Mouse (Mus musculus) bone marrow macrophage, adult 2 months (primary cell): ENCODE results near the gene 2810408A11Rik. TPM values are rescaled to one million over a fixed set of nuclear protein-coding genes. Genes with fewer than 3 reads are reported as not detected.
"Not testable (repeated sequence)": the region's sequence is repeated elsewhere in the genome, so short reads cannot be mapped to it uniquely, and the experiment has no call there.

Experiments
- H3K27ac ChIP-seq: 2 replicates; pipeline ENCODE4 v1.5.1; 2012; ENCODE audit warnings: low read depth, low read length; ENCODE audit not compliant: insufficient read depth
- H3K4me1 ChIP-seq: 2 replicates; pipeline ENCODE4 v1.6.1; 2012; ENCODE audit warnings: low read length; ENCODE audit not compliant: control insufficient read depth, insufficient read depth
- H3K4me3 ChIP-seq: 2 replicates; pipeline ENCODE4 v1.5.1; 2012; ENCODE audit warnings: mild to moderate bottlenecking, low read length, moderate library complexity; ENCODE audit not compliant: insufficient read depth
- CTCF ChIP-seq: IDR thresholded peaks from 2 replicates; pipeline ENCODE4 v1.5.1; 2012; ENCODE audit warnings: low read depth, mild to moderate bottlenecking, low read length, moderate library complexity
- POLR2A ChIP-seq: IDR thresholded peaks from 2 replicates; pipeline ENCODE4 v1.6.1; 2012; ENCODE audit warnings: mild to moderate bottlenecking, low read depth, low read length, borderline replicate concordance
- polyA plus RNA-seq: library from polyadenylated mRNA; stranded (reverse); fragments of >200 nt; gene quantifications from 2 replicates; pipeline ENCODE4 v1.2.4, GENCODE M21; 2012; ENCODE audit not compliant: missing spikeins, insufficient read depth, insufficient read length

Gene 2810408A11Rik
- polyA plus RNA-seq, 1 experiment: not detected

DNA sequence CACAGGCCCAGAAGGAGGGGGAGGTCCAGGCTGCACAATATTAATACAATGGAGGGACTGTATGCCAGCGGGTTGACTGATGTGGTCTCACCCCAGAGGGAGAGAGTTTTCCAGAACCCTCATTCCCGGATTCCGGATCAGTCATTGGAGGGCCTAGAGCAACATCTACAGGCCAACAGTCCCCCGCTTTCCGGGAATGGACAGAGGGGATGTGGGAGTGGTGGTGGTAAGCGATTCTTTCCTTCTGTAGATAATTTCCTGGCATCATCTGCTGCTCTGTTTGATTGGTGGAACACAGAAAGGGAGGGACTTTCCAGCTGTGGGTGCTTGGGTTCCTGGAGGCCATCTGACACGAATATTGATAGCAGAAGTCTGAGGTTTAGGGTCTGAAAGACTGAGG lies 24.6 kb downstream of the 2810408A11Rik start:
- TF ChIP-seq CTCF (no peak), POLR2A (no peak)
- peaks cover 4% of the 10 kb centered on the region; the same call in 1 of the 2 replicates for H3K4me1 ChIP-seq
- H3K27ac ChIP-seq: no peak overlapping the region
- H3K4me3 ChIP-seq: no peak overlapping the region

DNA sequence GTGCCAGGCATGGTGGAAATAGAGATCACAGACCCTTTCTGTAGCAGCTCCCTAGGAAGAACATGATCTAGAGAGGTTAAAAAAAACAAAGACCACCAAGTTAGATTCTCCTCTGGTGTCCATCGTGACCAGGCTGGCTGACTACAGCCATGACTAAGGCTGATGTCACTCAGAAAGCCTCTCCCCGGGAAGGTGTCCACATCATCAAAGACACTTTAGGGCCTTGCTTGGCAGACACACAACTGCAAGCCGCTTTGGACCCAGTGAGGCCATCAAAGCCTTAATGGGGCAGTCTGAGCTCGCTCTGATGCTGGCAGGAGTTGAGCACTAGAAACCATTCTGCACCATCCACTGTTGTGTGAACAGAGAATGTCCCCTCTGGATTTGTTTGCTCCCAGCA lies 28.3 kb downstream of the 2810408A11Rik start:
- Histone ChIP-seq H3K4me3 (no peak overlapping the region), H3K27ac (no peak overlapping the region), H3K4me1 (no peaks in the 10 kb centered on the region)
- TF ChIP-seq CTCF (no peak), POLR2A (no peak)

DNA sequence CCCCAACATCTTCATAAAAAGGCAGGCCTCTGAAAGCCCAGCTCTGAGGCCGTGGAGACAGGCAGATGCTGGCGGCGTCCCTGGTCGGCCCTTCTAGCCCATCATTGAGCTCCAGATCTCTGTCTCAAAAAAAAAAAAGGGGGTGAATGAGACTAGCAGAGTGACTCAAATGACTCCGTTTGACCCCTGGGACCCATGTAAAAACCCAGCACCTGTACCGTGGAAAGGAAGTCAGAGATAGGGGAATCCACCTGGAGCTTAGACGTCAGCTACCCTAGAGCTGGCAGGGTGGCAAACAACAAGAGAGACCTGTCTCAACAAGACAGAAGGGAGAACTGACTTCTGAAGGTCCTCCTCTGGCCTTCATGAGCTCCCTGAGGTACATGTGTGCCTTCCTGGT lies 29.0 kb downstream of the 2810408A11Rik start:
- Histone ChIP-seq H3K27ac (no peak overlapping the region), H3K4me3 (no peak overlapping the region), H3K4me1 (no peaks in the 10 kb centered on the region)
- TF ChIP-seq POLR2A: no peak
- TF ChIP-seq CTCF: no peak

DNA sequence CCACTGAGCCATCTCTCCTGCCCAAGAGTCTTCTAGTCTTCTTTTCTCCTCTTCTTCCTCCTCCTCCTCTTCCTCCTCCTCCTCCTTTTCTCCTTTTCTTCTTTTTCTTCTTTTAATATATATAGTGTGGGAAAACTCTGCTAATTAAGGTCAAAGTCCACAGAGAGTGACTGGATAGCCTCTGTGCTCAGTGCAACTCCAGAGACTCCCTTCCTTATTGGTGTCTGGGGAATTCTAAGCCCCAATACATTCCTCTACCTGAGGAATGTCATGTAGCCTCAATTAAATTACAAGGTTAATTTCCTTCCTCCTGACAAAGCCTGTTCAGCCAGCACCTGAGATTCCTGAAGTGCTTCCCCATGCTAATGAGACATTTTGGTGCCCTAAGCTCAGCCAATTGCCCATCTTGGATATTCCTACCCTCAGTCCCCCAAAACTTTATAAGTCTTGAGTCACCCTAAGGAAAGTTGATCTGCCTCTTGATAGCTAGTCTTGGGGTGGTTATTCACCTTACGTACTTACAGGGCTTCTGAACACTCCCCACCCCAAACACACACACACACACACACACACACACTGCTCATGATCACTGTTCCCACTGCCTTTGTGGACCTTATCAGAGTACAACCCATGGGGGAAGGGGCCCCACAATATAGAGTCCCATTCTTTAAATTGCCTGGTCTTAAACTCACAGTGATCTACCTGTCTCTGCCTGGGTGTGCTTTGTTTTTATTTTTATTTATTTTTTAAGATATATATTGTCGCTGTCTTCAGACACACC lies 30.3 kb downstream of the 2810408A11Rik start:
- H3K4me3 ChIP-seq: no peak overlapping the region
- H3K27ac ChIP-seq: no peak overlapping the region

DNA sequence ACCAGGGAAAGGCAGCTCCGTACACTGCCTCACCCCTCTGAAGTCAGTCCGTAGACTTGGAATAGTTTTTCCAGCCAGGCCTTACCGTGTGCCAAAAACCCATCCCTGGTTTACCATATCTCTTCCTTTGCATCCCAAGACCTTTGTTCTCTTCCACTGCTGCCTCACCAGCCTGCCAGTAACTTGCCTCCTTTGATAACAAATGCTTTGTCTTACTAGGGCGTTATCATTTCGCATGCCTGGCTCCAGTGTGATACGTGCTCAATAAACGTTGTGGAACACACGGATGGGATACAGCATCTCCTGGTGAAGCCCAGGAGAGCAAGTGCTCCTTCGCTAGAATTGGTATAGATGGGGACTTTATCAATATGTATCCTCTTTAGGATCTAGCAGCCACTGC lies 33.5 kb downstream of the 2810408A11Rik start:
- Histone ChIP-seq H3K4me1 (no peaks in the 10 kb centered on the region), H3K4me3 (no peak overlapping the region), H3K27ac (no peak overlapping the region)
- no peak for TF ChIP-seq POLR2A
- TF ChIP-seq CTCF: no peak

More for the DNA sequence above, 30.3 kb downstream of the 2810408A11Rik start:
- no peak for TF ChIP-seq POLR2A
- no peak for TF ChIP-seq CTCF
- no peaks in the 10 kb centered on the region for H3K4me1 ChIP-seq

DNA sequence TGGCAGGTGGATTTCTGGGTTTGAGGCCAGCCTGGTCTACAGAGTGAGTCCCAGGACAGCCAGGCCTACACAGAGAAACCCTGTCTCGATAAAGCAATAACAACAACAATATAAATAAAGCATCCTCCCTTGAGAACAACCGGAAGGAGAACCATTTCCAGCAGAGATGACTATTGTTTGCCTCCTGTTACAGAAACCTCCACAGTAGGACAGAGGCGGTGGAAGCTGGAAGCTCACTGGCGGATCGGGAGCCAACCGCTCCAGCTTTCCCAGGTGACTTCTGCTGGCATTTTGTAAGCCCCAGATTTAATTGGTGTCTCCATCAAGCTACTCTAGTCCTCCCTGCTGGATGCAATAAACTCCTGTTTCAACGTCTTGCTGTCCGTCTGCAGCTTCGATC lies 35.2 kb downstream of the 2810408A11Rik start:
- H3K4me3 ChIP-seq: no peak overlapping the region
- H3K4me1 ChIP-seq: no peaks in the 10 kb centered on the region
- no peak overlapping the region for H3K27ac ChIP-seq
- TF ChIP-seq CTCF (no peak), POLR2A (no peak)

DNA sequence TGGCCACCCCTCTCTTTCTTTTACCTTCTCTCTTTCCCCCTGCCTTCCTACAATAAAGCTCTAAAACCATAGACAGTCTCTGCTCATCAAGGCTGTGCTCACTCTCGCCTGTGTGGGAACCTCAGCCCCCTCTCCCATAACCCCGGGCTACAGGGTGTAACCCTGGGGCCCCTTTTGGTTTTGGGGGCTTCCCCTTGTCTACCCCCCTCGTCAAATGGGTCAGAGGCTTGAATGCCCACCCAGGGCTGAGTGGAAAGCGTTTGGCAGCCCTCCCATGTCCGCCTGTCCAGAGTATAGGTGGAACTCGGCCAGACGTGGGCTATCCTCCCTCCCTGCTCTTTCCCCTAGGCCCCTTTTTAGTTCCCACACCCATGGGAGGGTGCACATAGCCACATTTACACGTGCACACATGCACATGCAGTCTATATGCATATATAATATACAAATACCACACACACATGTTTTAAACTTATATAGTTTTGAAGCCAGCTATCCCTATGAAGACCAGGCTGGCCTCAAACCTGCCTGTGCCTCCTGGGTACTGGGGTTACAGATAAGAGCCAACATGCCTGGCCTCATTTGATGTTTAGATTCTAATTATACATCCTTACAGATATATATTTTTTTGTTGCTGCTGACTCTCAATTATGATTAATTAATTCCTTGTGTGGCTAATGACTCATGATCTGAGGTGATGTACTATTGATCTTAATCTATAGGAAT lies 36.5 kb downstream of the 2810408A11Rik start:
- Histone ChIP-seq H3K4me1 (no peaks in the 10 kb centered on the region), H3K27ac (no peak overlapping the region), H3K4me3 (no peak overlapping the region)
- TF ChIP-seq POLR2A (no peak), CTCF (no peak)

DNA sequence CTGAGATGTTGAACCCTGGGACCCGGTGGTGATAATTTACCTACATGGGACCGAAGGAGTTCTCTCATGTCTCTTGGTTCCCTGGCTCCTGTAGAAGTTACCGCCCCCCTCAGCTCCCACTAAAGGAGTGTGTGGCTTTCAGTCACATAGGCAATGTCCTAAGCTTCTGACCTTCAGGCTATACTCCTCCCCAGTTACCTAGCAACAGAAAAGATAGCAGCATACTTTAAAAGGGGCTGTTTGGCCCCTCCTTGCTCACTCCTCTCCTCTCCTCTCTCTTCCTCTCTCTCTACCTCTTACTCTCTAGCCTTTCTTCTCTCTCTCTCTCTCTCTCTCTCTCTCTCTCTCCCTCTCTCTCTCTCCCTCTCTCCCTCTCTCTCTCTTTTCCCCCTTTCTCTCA lies 37.1 kb downstream of the 2810408A11Rik start:
- H3K4me3 ChIP-seq, H3K4me1 ChIP-seq, H3K27ac ChIP-seq: not testable (repeated sequence)

DNA sequence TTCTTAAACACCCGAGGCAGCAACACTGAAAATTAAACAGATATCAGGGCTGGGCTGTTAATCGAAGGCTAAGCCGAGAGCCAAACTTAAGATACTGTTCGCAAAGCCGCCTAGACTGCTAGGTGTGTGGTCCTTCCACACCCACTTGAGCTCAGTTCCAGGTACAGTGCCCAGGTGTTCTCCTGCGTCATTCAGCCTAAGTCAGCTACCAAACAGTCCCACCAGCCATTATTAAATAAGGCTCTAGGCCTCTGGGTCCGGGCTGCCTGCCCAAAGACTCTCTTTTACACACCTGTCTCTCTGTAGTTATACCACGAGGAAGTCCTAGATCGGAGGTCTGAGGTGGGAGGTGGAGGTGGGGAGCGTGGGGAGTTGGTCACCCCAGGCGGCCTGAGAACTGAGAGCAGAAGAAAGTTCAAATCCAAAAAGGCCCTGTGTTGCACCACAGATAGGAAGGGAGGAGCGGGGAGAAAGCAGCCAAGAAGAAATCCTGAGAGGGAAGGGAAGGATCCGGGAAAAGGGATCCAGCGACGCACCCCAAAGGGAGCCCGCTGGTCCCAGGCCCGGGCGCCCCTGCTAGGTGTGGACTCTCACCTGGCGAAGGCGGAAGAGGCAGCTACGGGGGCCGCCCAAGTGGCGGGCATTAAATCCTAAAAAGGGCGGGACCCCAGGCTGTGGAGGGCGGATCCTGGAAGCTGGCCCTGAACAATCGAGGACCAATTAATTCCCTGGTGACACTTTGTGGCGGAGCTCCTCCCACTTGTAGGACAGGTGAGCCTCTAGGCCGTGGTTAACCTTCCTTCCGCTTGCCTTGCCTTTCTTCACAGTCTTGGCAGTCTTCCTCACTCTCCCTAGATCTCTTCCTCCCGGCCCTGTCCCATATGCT lies 42.4 kb downstream of the 2810408A11Rik start, which contains the start of gene Tnk1:
Gene Tnk1, minus strand, starts transcription at position 618 of the 886 bp plus-strand sequence.
- no peaks in the 10 kb centered on the region for H3K4me1 ChIP-seq
- no peak within 1 kb of the TSS for H3K27ac ChIP-seq
- TF ChIP-seq POLR2A (no peak), CTCF (no peak)
- H3K4me3 ChIP-seq: no peak within 1 kb of the TSS

DNA sequence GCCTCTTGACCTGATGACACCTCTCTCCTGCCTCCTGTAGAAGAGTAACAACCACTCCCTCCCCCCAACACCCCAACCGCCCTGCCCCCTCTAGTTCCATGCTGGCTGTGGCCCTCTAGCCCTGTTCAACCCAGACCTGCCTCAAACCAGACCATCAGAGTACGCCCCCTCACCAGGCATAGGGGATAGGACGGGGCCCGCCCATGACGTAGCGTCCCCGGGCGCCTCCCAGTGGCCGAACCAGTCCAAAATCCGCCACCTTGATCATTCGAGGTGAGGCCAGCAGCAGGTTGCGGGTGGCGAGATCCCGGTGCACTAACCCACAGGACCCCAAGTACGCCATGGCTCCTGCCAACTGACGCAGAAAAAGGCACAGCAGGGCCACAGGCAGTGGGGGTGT lies 45.4 kb downstream of the 2810408A11Rik start:
- no peak overlapping the region for H3K27ac ChIP-seq
- H3K4me1 ChIP-seq: no peaks in the 10 kb centered on the region; the same call in 1 of the 2 replicates
- no peak overlapping the region for H3K4me3 ChIP-seq
- TF ChIP-seq POLR2A: no peak
- no peak for TF ChIP-seq CTCF
